Mouse (Mus musculus) mouse trophoblast stem cell (cell line): ENCODE measurements around the gene Adh1.

Experiments
- in situ Hi-C, 2 experiments: fragments of 300-500 bp; cut with MseI, MboI; formaldehyde crosslinking; loops; 2 replicates in 1 of 2; 3 replicates in 1 of 2; pipeline ENCODE4 v1.15.1; 2025

Gene Adh1

DNA sequence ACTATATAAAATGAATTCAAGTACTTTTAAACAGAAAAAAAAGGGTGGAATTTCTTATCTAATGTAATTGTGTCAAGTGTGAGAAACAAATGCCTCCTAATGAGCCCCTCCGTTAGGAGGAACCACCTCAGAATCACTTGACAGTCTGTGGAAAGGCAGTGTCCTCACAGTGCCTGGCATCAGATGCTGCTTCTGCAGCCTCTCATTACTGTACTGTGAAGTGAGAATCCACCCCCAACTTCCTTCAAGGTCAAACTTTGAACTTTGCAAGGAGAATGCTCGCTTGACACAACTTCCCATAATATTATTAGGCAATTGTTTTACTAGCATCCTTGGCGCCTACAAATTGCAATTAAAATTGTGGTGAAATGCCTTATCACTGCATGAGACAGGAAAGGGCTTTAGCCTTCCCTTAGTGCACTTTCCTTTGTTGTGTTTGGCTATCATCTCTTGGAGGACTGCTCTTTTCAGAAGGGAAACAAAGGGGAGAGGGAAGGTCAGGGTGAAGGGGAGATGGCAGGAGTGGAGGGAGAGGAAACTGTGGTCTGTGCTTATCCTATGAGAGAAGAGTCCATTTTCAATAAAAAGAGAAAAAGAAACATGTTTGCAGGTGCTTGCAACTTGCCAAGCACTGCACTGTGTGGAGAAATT, 75.4 kb downstream of the Adh1 start:
- in situ Hi-C loops = no loop called here
